Mouse (Mus musculus): ENCODE measurements at regions not wholly inside any gene's neighbourhood (a gene's known extent, or its start where the extent isn't known, plus 50 kb on each side); places are given as distances from the start of the nearest gene placed in this dataset.

DNA sequence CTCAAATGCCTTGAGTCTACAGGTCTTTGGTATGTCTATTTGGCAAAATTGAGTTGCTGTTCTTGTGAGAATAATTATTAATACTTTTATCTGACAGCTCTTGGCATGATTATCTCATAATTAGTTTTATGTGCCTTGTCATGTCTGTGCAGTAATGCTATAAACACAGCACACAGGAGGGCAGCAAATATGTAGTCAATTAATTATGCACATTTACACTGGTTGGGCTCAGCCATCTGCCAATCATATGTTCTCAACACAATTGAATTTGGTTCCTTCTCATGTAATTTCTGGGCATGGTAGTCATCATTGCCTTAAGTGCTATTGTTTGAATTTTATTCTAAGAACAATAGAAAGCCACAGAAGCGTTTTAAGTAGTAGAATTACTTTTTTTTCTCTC is 1650.7 kb upstream of the Tenm2 start:
- DNase-seq, result no peak

- DNase-seq, result no peak
Measured at GRCm38 (mm10) chr11:38861622-38862345, 1626.0 kb upstream of the Tenm2 start.

- peak; percentile 5 for DNase-seq
Measured at GRCm38 (mm10) chr11:38856645-38857044, 1620.9 kb upstream of the Tenm2 start.

GRCm38 (mm10) chr11:38829148-38829547 is 1593.4 kb upstream of the Tenm2 start:
- DNase-seq, result no peak

GRCm38 (mm10) chr11:38828375-38828774 is 1592.6 kb upstream of the Tenm2 start:
- no peak for DNase-seq

- no peak for DNase-seq
Measured at GRCm38 (mm10) chr11:38825172-38825753, 1589.5 kb upstream of the Tenm2 start.

DNA sequence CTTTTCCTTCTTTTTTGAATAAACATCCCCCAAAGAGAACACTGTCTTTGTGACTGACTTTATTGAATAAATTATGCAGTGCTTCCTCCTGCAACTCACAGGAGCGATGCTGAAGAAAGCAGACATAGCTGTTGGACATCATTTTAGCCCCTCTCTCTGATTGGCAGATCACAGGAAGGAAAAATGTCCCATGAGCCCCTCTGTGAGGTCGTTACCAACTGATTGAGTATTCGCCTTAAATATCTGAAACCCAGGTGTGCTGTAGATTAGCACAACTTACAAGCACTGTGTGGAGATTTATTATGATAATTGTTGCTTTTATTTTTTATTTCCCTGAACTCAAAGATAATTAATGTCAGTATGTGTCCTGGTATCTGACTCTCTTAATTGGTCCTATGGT is 1582.4 kb upstream of the Tenm2 start:
- no peak for DNase-seq

DNA sequence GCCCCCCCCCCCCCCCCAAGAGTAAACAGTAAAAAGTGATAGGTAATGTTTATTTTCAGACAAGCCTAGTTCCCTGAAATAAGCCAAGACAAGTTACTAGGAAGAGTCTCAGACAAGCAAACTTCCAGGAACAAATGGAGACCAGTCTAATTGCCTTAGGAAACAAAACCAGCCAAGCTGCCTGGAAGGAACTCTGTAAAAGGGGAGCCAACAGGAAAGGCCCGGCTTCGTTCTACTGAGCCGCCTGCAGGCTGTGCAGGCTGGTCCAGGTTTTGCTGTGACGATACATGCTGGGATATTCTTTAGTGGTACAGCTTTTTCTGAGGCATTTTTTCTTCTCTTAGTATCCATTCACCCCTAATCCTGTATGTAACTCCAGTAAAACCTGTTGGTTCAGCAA is 1547.8 kb upstream of the Tenm2 start:
- no peak for DNase-seq

- DNase-seq, result no peak
Measured at GRCm38 (mm10) chr11:38779585-38779984, 1543.8 kb upstream of the Tenm2 start.

- no peak for DNase-seq
Measured at GRCm38 (mm10) chr11:38762241-38762640, 1526.5 kb upstream of the Tenm2 start.

DNA sequence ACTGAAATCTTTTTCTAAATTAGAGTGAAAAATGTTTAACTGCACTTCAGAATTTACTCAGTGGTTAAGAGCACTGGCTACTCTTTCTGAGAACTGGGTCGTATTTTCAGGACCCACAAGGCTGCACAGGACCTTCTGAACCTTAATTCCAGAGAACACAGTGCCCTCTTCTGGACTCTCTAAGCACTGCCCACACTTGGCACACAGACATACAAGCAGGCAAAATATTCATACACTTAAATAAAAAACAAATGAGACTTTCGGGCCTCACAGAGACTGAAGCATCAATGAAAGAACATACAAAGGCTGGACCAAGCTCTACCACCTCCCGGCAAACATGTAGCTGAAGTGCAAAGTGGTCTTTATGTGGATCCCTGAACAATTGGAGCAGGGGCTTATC is 1511.8 kb upstream of the Tenm2 start:
- peak; percentile 39 to 46 for DNase-seq

- DNase-seq, result no peak
Measured at GRCm38 (mm10) chr11:38729101-38729500, 1493.3 kb upstream of the Tenm2 start.

GRCm38 (mm10) chr11:38715697-38716096 is 1479.9 kb upstream of the Tenm2 start:
- DNase-seq, result no peak

DNA sequence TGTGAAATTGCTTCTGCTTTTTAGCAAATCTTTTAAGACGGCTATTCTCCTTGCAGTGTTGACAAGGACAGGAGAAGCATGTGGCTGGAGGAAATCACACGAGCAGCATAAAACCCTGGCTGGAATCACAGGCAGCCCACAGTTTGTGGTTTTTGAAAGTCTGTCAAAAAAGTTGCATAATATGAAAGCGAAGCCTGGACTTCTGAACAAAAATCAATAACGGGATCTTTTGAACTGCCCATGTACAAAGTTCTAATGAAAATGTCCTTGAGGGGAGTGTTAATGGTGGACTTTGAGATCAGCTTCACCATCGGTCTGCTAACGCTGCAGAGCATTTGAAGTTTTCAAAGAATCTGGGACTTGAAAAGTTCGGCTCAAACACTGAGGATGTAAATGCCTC is 1445.5 kb upstream of the Tenm2 start:
- DNase-seq, result no peak

DNA sequence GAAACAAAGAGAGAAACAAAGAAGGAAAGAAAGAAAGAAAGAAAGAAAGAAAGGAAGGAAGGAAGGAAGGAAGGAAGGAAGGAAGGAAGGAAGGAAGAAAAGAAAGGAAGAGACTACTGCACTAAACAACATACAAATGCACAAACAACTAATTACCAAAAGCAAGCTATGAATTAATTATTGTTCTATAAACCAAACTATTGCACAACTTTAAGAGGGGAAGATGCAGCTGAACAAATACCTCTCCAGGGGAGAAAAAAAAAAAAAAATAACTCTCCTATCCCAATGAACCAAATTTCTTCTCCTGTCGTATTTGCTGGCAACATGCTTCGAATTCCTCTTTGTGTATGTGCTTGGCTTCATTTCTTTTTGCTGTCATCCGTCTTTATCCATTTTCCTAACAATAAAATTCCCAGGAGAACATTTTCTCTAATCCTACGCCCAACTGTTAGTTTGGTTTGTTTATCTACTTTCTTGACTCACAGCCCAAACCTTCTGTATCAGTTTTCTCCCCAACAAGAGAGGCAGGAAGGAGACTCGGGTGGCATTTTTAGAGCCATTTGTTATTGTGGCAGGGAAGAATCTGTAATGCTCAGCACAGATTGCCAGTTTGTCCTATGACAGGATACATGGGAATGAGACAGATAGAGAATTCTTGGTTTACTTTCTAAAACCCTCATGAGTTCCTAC is 1437.7 kb upstream of the Tenm2 start:
- DNase-seq, result no peak
